Mouse (Mus musculus) c-Kit-positive CD71-positive TER-119-negative erythroid progenitor cells, embryonic 14.5 days (primary cell): ENCODE results near the gene Prss16.

Experiments used
- DNase-seq: peaks from one replicate; pipeline ENCODE4 v3.0.0-alpha.2; 2013; ENCODE audit warnings: low read depth

The Prss16 gene

GRCm38 (mm10) chr13:21971641-21972040, 37.9 kb downstream of the Prss16 start:
- DNase-seq = peak; percentile 22

GRCm38 (mm10) chr13:21969816-21970215, 39.7 kb downstream of the Prss16 start:
- no peak for DNase-seq

- DNase-seq = no peak
Observed at GRCm38 (mm10) chr13:21969269-21969668, 40.3 kb downstream of the Prss16 start.
